Mouse (Mus musculus) myocyte (in vitro differentiated cells): ENCODE measurements around the gene Lins1.

ENCODE experiments used
- MAX ChIP-seq: IDR thresholded peaks from one replicate; pipeline ENCODE4 v1.6.1; 2011; ENCODE audit warnings: low read depth, mild to moderate bottlenecking, control low read depth
- MYOG ChIP-seq, 3 experiments: IDR thresholded peaks; one replicate each; pipeline ENCODE4 v1.6.1; 2011; ENCODE audit warnings: control low read depth in 2 of 3, low read depth in 2 of 3, mild to moderate bottlenecking in 2 of 3; ENCODE audit not compliant: insufficient read length in 2 of 3, control insufficient read depth in 1 of 3, insufficient read depth in 1 of 3
- POLR2A ChIP-seq: IDR thresholded peaks from one replicate; pipeline ENCODE4 v1.6.1; 2011; ENCODE audit warnings: low read depth, mild to moderate bottlenecking, control low read depth, moderate library complexity; ENCODE audit not compliant: insufficient read length
- REST ChIP-seq: IDR thresholded peaks from one replicate; pipeline ENCODE4 v1.6.1; 2011; ENCODE audit warnings: mild to moderate bottlenecking, control low read depth, moderate library complexity; ENCODE audit not compliant: insufficient read depth, insufficient read length
- SRF ChIP-seq: IDR thresholded peaks from one replicate; pipeline ENCODE4 v1.6.1; 2011; ENCODE audit warnings: low read depth; ENCODE audit not compliant: control insufficient read depth, insufficient read length
- TCF12 ChIP-seq: IDR thresholded peaks from one replicate; pipeline ENCODE4 v1.6.1; 2011; ENCODE audit warnings: mild to moderate bottlenecking, control low read depth; ENCODE audit not compliant: poor library complexity, insufficient read depth, severe bottlenecking
- USF1 ChIP-seq: IDR thresholded peaks from one replicate; pipeline ENCODE4 v1.6.1; 2011; ENCODE audit warnings: low read depth, mild to moderate bottlenecking, control low read depth, moderate library complexity

GRCm38 (mm10) chr7:66661572-66661971 lies 28.1 kb upstream of the Lins1 start:
- TF ChIP-seq POLR2A = no peak
- no peak for TF ChIP-seq USF1
- no peak for TF ChIP-seq SRF
- no peak for TF ChIP-seq REST
- no peak for TF ChIP-seq TCF12
- TF ChIP-seq MYOG (IDR thresholded peaks at IDR 0.05; ENCODE audit: control insufficient read depth in 1 of 3, insufficient read depth in 1 of 3, insufficient read length in 2 of 3, low read depth in 2 of 3) = no peak
- no peak for TF ChIP-seq MAX
